Mouse (Mus musculus) limb, embryonic 12.5 days (tissue): ENCODE results near the gene Sema5a. TPM values are rescaled to one million over a fixed set of nuclear protein-coding genes. Genes with fewer than 3 reads are reported as not detected.

Experiments used
- polyA plus RNA-seq: library from polyadenylated mRNA; unstranded; fragments of >200 nt; fragmentation: Nextera tagmentation; extraction: Ambion mirVana; gene quantifications from 2 replicates; pipeline ENCODE4 v1.2.1, GENCODE M21; 2016

The Sema5a gene
- polyA plus RNA-seq, 1 experiment from 2014 or later = 21.6 TPM

Other genes with a start within 250 kb of the Sema5a start
- not detected in 2 replicates for gene Tas2r119, start 67.5 kb upstream of the Sema5a start, polyA plus RNA-seq